Mouse (Mus musculus) intestine, embryonic 14.5 days (tissue): Measurements from ENCODE around the gene Olfr301. TPM values are rescaled to one million over a fixed set of nuclear protein-coding genes. Genes with fewer than 3 reads are reported as not detected.

Experiments
- ATAC-seq: fragments of 200-750 bp; cut with Nextera tagmentation; replicated peaks from 2 replicates; pipeline ENCODE4 v1.8.0; 2017; ENCODE audit warnings: low read depth, moderate number of reproducible peaks, moderate TSS enrichment, moderate library complexity; ENCODE audit not compliant: low FRiP score, low TSS enrichment
- DNase-seq: peaks from one replicate; pipeline ENCODE4 v3.0.0-alpha.2; 2018; ENCODE audit warnings: low spot score
- H3K27ac ChIP-seq: fragments of 300-500 bp; sonication (generic); 2 replicates; pipeline ENCODE4 v1.5.1; 2014; ENCODE audit warnings: low read depth, mild to moderate bottlenecking, control low read depth
- H3K27me3 ChIP-seq: fragments of 300-500 bp; sonication (generic); replicated peaks from 2 replicates; pipeline ENCODE4 v1.6.1; 2014; ENCODE audit warnings: low read length, control low read depth; ENCODE audit not compliant: control insufficient read depth, insufficient read depth
- H3K36me3 ChIP-seq: fragments of 300-500 bp; sonication (generic); 2 replicates; pipeline ENCODE4 v1.6.1; 2014; ENCODE audit warnings: low read length, control low read depth; ENCODE audit not compliant: control insufficient read depth, insufficient read depth
- H3K4me1 ChIP-seq: fragments of 300-500 bp; sonication (generic); replicated peaks from 2 replicates; pipeline ENCODE4 v1.6.1; 2014; ENCODE audit warnings: low read length, control low read depth, mixed read lengths; ENCODE audit not compliant: control insufficient read depth, insufficient read depth
- H3K4me2 ChIP-seq: fragments of 300-500 bp; sonication (generic); 2 replicates; pipeline ENCODE4 v1.6.1; 2014; ENCODE audit warnings: low read length
- H3K4me3 ChIP-seq: fragments of 300-500 bp; sonication (generic); 2 replicates; pipeline ENCODE4 v1.5.1; 2014; ENCODE audit warnings: low read depth, low read length, control low read depth, mixed read lengths
- H3K9ac ChIP-seq: fragments of 300-500 bp; sonication (generic); 2 replicates; pipeline ENCODE4 v1.6.1; 2014; ENCODE audit warnings: mild to moderate bottlenecking, low read length
- H3K9me3 ChIP-seq: fragments of 300-500 bp; sonication (generic); 2 replicates; pipeline ENCODE4 v1.6.1; 2016; ENCODE audit warnings: low read length, control low read depth; ENCODE audit not compliant: control insufficient read depth
- WGBS: fragments of 180-500 bp; shearing (Covaris S2); extraction: QIAGEN DNeasy Blood & Tissue Kit; methylation state at CpG from one replicate; pipeline ENCODE4 v1.1.7; 2014; 5-methylcytosine and 5-hydroxymethylcytosine counted together
- polyA plus RNA-seq: library from polyadenylated mRNA; unstranded; fragments of >200 nt; fragmentation: Nextera tagmentation; extraction: Ambion mirVana; gene quantifications from 2 replicates; pipeline ENCODE4 v1.2.1, GENCODE M21; 2014

Olfr301 gene
- not detected in 2 replicates for polyA plus RNA-seq

- Histone ChIP-seq H3K27ac (no peak within 1 kb of the TSS), H3K9me3 (no peaks in the 10 kb centered on the region), H3K4me2 (no peak within 1 kb of the TSS), H3K36me3 (no peaks in the 10 kb centered on the region), H3K9ac (no peak within 1 kb of the TSS), H3K4me1 (no peaks in the 10 kb centered on the region), H3K4me3 (no peak within 1 kb of the TSS), H3K27me3 (no peaks in the 10 kb centered on the region)
- 86% methylated on average over 2 of the region's 2 CpGs for WGBS
- DNase-seq (no peak), ATAC-seq (no peak)
Measured at GRCm38 (mm10) chr7:86403546-86403945, at the start of gene Olfr301. Gene Olfr301 (plus strand): TSS chr7:86403846.

GRCm38 (mm10) chr7:86366828-86367227 is 36.8 kb upstream of the Olfr301 start, which contains the start of gene Olfr305:
Gene Olfr305 (minus strand): TSS chr7:86366928.
- DNase-seq (no peak), ATAC-seq (no peak)
- Histone ChIP-seq H3K4me2 (no peak within 1 kb of the TSS), H3K9me3 (no peaks in the 10 kb centered on the region), H3K36me3 (no peaks in the 10 kb centered on the region), H3K27ac (no peak within 1 kb of the TSS), H3K27me3 (no peaks in the 10 kb centered on the region), H3K4me1 (no peaks in the 10 kb centered on the region), H3K4me3 (no peak within 1 kb of the TSS), H3K9ac (no peak within 1 kb of the TSS)
- 84% methylated on average over 1 of the region's 1 CpGs for WGBS

GRCm38 (mm10) chr7:86385769-86386168 is 17.9 kb upstream of the Olfr301 start:
- WGBS: 73% methylated on average over 3 of the region's 3 CpGs
- Histone ChIP-seq H3K27me3 (no peaks in the 10 kb centered on the region), H3K27ac (no peak overlapping the region), H3K4me2 (no peak overlapping the region), H3K4me1 (no peaks in the 10 kb centered on the region), H3K9me3 (no peaks in the 10 kb centered on the region), H3K36me3 (no peaks in the 10 kb centered on the region), H3K4me3 (no peak overlapping the region), H3K9ac (no peak overlapping the region)
- no peak for ATAC-seq
- DNase-seq: no peak

GRCm38 (mm10) chr7:86386558-86386957 is 17.1 kb upstream of the Olfr301 start, which contains the start of gene Olfr304:
Gene Olfr304 (minus strand): TSS chr7:86386658.
- ATAC-seq: no peak
- no peaks in the 10 kb centered on the region for H3K27me3 ChIP-seq
- no peak within 1 kb of the TSS for H3K4me3 ChIP-seq
- no peak within 1 kb of the TSS for H3K9ac ChIP-seq
- no peaks in the 10 kb centered on the region for H3K4me1 ChIP-seq
- no peak within 1 kb of the TSS for H3K27ac ChIP-seq
- H3K4me2 ChIP-seq: no peak within 1 kb of the TSS
- no peak for DNase-seq
- H3K9me3 ChIP-seq: no peaks in the 10 kb centered on the region
- 64% methylated on average over 1 of the region's 1 CpGs for WGBS
- no peaks in the 10 kb centered on the region for H3K36me3 ChIP-seq

GRCm38 (mm10) chr7:86397689-86398088 is 6.0 kb upstream of the Olfr301 start, which contains the start of gene Olfr303:
Gene Olfr303 (minus strand): TSS chr7:86397789.
- no peaks in the 10 kb centered on the region for H3K27me3 ChIP-seq
- ATAC-seq: no peak
- no peak for DNase-seq
- no peak within 1 kb of the TSS for H3K4me2 ChIP-seq
- no peaks in the 10 kb centered on the region for H3K36me3 ChIP-seq
- no peak within 1 kb of the TSS for H3K27ac ChIP-seq
- H3K4me3 ChIP-seq: no peak within 1 kb of the TSS
- no peaks in the 10 kb centered on the region for H3K4me1 ChIP-seq
- no peak within 1 kb of the TSS for H3K9ac ChIP-seq
- H3K9me3 ChIP-seq: no peaks in the 10 kb centered on the region

GRCm38 (mm10) chr7:86459621-86460020 is 56.0 kb downstream of the Olfr301 start, which contains the start of gene Olfr299:
Gene Olfr299 (plus strand): TSS chr7:86459921.
- Histone ChIP-seq H3K9ac (no peak within 1 kb of the TSS), H3K27ac (no peak within 1 kb of the TSS), H3K4me3 (no peak within 1 kb of the TSS), H3K4me1 (no peaks in the 10 kb centered on the region), H3K27me3 (no peaks in the 10 kb centered on the region), H3K36me3 (no peaks in the 10 kb centered on the region), H3K4me2 (no peak within 1 kb of the TSS), H3K9me3 (no peaks in the 10 kb centered on the region)
- DNase-seq (no peak), ATAC-seq (no peak)
- WGBS: 86% methylated on average over 1 of the region's 1 CpGs

Other genes with a start within 250 kb of the Olfr301 start
- gene Vmn2r75, start 232.1 kb upstream of the Olfr301 start, polyA plus RNA-seq: not detected in 2 replicates
- not detected in 2 replicates for gene Vmn2r76, start 157.5 kb upstream of the Olfr301 start, polyA plus RNA-seq
- gene Olfr310, start 126.7 kb upstream of the Olfr301 start, polyA plus RNA-seq: not detected in 2 replicates
- not detected in 2 replicates for gene Olfr309, start 90.1 kb upstream of the Olfr301 start, polyA plus RNA-seq
- gene Olfr308, start 78.2 kb upstream of the Olfr301 start, polyA plus RNA-seq: not detected in 2 replicates
- not detected in 2 replicates for gene Olfr307, start 66.3 kb upstream of the Olfr301 start, polyA plus RNA-seq
- not detected in 2 replicates for gene Olfr305, start 36.9 kb upstream of the Olfr301 start, polyA plus RNA-seq
- not detected in 2 replicates for gene Olfr304, start 17.2 kb upstream of the Olfr301 start, polyA plus RNA-seq
- not detected in 2 replicates for gene Olfr303, start 6.1 kb upstream of the Olfr301 start, polyA plus RNA-seq
- gene Olfr299, start 56.1 kb downstream of the Olfr301 start, polyA plus RNA-seq: not detected in 2 replicates
- gene Olfr298, start 88.6 kb downstream of the Olfr301 start, polyA plus RNA-seq: not detected in 2 replicates
- not detected in 2 replicates for gene Olfr297, start 116.1 kb downstream of the Olfr301 start, polyA plus RNA-seq
- not detected in 2 replicates for gene Olfr295, start 180.0 kb downstream of the Olfr301 start, polyA plus RNA-seq
- not detected in 2 replicates for gene Olfr294, start 212.8 kb downstream of the Olfr301 start, polyA plus RNA-seq
- not detected in 2 replicates for gene Olfr293, start 245.2 kb downstream of the Olfr301 start, polyA plus RNA-seq